Mouse (Mus musculus): ENCODE data around the gene Sbk3. TPM values are rescaled to one million over a fixed set of nuclear protein-coding genes. Genes with fewer than 3 reads are reported as not detected.

The Sbk3 gene
- polyA plus RNA-seq, 1 experiment = not detected

DNA sequence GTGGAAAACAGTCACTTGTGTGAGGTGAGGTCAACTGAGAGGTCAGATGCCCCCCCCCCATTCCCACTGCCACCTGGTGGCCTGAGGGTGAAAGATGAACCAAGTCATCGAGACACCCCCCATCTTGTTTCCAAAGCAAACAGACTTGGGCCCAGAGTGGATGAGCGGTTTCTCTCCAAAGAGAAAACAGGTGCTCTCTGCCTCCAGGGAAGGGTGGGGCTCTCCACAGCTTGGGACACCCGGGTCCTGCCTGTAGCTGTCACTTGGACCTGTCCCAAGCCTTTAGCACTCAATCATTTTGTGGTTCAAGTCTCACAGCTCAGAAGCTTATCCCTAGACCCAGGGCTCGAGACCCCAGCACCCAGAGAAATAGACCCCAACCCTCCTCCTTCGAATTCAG is 7.4 kb downstream of the Sbk3 start:
- TF ChIP-seq POLR2A (IDR thresholded peaks at IDR 0.05; ENCODE audit: low read depth, low read length) = no peak
- TF ChIP-seq CTCF (IDR thresholded peaks at IDR 0.05; ENCODE audit: borderline replicate concordance, insufficient read depth, low read length) = no peak
- peaks cover 2% of the 10 kb centered on the region for H3K4me1 ChIP-seq (ENCODE audit: control insufficient read depth, insufficient read depth, low read length)
- no peak overlapping the region for H3K4me3 ChIP-seq (ENCODE audit: insufficient read depth, low read length)
- no peak overlapping the region for H3K27ac ChIP-seq (ENCODE audit: insufficient read depth, low read length)

DNA sequence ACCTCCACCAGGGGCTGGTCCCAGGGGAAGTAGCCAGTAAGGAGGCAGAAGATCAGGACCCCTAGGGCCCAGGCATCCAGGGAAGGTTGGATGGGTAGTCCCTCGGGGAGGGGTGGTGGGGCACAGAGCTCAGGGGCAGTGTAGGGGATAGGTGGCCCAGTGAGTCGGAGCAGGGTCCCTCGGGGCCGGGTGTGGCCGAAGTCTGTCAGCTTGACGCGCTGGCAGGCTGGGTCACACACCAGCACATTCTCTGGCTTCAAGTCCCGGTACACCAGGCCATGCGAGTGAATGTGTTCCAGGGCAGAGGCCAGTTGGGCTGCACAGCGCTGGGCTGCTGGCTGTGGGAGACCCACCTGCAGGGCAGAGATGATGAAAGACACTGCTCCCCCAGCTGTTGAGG is 13.6 kb downstream of the Sbk3 start:
- peaks cover 2% of the 10 kb centered on the region for H3K4me1 ChIP-seq (ENCODE audit: control insufficient read depth, insufficient read depth, low read length)
- TF ChIP-seq CTCF (IDR thresholded peaks at IDR 0.05; ENCODE audit: borderline replicate concordance, insufficient read depth, low read length) (no peak), POLR2A (IDR thresholded peaks at IDR 0.05; ENCODE audit: low read depth, low read length) (no peak)
- H3K27ac ChIP-seq (ENCODE audit: insufficient read depth, low read length) = no peak overlapping the region
- H3K4me3 ChIP-seq (ENCODE audit: insufficient read depth, low read length) = no peak overlapping the region

DNA sequence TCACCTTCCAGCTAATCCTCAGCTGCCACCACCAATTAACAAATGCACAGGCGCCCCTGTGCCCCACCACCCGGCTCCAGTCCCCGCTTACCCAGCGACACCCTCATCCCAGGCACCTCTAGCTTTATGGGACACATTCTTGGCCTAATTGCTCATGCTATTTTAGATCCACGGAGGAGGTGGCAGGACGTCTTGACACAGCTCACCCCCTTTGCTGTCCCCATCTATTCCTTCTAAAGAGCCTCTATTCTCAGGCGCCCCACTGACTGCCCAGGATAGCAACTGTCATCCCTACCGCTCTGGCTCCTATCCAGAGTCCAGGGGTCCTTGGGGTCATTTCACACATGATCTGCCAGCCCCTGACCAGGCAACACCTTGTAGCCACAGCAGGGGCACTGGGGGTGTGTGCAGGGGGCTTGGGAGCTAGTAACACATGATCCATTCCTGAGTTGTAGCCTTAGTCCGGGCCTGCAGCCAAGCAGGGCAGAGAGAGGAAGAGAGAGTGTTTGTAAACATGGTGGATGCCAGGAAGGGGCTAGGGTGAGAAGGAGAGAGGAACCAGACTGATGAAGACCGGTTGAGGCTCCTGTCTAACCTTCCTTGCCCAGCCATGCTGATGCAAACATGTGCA is 17.0 kb downstream of the Sbk3 start:
- TF ChIP-seq CTCF (IDR thresholded peaks at IDR 0.05; ENCODE audit: borderline replicate concordance, insufficient read depth, low read length) (no peak), POLR2A (IDR thresholded peaks at IDR 0.05; ENCODE audit: low read depth, low read length) (no peak)
- H3K27ac ChIP-seq (ENCODE audit: insufficient read depth, low read length) = no peak overlapping the region
- H3K4me1 ChIP-seq (ENCODE audit: control insufficient read depth, insufficient read depth, low read length) = no peaks in the 10 kb centered on the region
- H3K4me3 ChIP-seq (ENCODE audit: insufficient read depth, low read length) = no peak overlapping the region

DNA sequence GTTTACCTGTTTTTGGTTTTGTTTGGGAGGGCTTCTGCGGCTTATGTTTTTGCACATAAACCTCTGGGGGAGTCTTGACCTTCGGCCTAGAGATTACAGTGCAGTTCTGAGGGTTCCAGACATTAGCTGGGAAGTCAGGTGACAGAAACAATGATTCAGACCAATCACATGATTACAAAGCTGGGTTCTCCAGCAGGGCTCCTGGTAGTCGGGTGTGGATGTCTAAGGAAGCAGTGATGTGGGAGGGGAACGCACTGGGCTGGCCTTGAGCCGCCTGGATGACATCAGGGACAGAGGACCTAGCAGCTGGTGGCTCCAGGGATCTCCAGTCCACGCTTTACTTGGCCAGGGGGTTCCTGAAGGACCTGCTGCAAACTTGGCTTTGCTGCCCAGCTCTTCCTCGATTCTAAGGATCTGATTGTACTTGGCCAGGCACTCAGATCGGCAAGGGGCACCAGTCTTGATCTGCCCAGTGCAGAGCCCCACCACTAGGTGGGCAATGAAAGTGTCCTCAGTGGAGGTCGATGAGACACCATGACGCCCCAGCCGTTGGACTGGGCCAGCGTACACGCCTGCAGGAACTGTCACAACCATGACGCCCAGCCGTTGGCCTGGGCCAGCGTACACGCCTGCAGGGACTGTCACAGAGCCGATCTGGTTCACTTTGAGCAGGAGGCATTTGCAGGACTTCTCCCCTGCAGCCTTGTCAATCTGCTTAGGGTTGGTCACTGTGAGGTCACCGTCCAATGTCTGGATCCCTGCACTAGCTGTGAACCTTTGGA is 20.2 kb downstream of the Sbk3 start:
- H3K27ac ChIP-seq (ENCODE audit: insufficient read depth, low read length) = no peak overlapping the region
- peaks cover 5% of the 10 kb centered on the region; the same call in 1 of the 2 replicates for H3K4me1 ChIP-seq (ENCODE audit: control insufficient read depth, insufficient read depth, low read length)
- no peak overlapping the region for H3K4me3 ChIP-seq (ENCODE audit: insufficient read depth, low read length)
- TF ChIP-seq POLR2A (IDR thresholded peaks at IDR 0.05; ENCODE audit: low read depth, low read length) = no peak

DNA sequence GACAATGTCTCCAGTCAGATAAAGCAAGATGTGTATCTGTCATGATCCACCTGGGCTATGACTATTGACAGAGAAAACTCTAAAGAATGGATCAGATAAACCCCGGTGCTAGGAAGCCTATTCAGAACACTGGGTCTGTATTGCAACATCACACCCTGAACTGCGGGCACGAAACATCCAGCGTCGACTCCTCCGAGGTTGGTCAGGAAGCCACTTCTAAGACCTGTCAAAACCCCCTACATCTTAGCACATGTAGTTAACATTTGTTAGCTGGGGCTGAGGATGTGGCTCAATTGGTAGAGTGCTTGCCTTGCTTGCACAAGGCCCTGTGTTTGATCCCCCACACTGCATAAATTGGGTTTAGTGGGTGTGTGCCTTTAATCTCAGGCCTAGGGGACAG is 22.6 kb downstream of the Sbk3 start:
- Histone ChIP-seq H3K27ac (ENCODE audit: insufficient read depth, low read length) (no peak overlapping the region), H3K4me1 (ENCODE audit: control insufficient read depth, insufficient read depth, low read length) (peaks cover 5% of the 10 kb centered on the region; the same call in 1 of the 2 replicates), H3K4me3 (ENCODE audit: insufficient read depth, low read length) (no peak overlapping the region)
- TF ChIP-seq POLR2A (IDR thresholded peaks at IDR 0.05; ENCODE audit: low read depth, low read length) = no peak
- TF ChIP-seq CTCF (IDR thresholded peaks at IDR 0.05; ENCODE audit: borderline replicate concordance, insufficient read depth, low read length) = no peak

- Histone ChIP-seq H3K27ac (ENCODE audit: insufficient read depth, low read length) (no peak overlapping the region), H3K4me3 (ENCODE audit: insufficient read depth, low read length) (no peak overlapping the region), H3K4me1 (ENCODE audit: control insufficient read depth, insufficient read depth, low read length) (peaks cover 5% of the 10 kb centered on the region; the same call in 1 of the 2 replicates)
- TF ChIP-seq CTCF (IDR thresholded peaks at IDR 0.05; ENCODE audit: borderline replicate concordance, insufficient read depth, low read length) = no peak
- no peak for TF ChIP-seq POLR2A (IDR thresholded peaks at IDR 0.05; ENCODE audit: low read depth, low read length)
These were observed 23.1 kb downstream of the Sbk3 start for GRCm38 (mm10) chr7:4947855-4948254.

- TF ChIP-seq CTCF (IDR thresholded peaks at IDR 0.05; ENCODE audit: borderline replicate concordance, insufficient read depth, low read length) (peak; percentile 81), POLR2A (IDR thresholded peaks at IDR 0.05; ENCODE audit: low read depth, low read length) (no peak)
- H3K4me3 ChIP-seq (ENCODE audit: insufficient read depth, low read length) = no peak overlapping the region
- H3K27ac ChIP-seq (ENCODE audit: insufficient read depth, low read length) = no peak overlapping the region
These were observed 27.6 kb downstream of the Sbk3 start for GRCm38 (mm10) chr7:4943223-4943815.

GRCm38 (mm10) chr7:4942673-4943072 is 28.3 kb downstream of the Sbk3 start:
- no peak overlapping the region for H3K4me3 ChIP-seq (ENCODE audit: insufficient read depth, low read length)
- H3K4me1 ChIP-seq (ENCODE audit: control insufficient read depth, insufficient read depth, low read length) = 0 out of 2 replicates have a peak, but pooled peaks cover 1% of the 10 kb centered on the region
- no peak for TF ChIP-seq CTCF (IDR thresholded peaks at IDR 0.05; ENCODE audit: borderline replicate concordance, insufficient read depth, low read length)
- TF ChIP-seq POLR2A (IDR thresholded peaks at IDR 0.05; ENCODE audit: low read depth, low read length) = no peak
- H3K27ac ChIP-seq (ENCODE audit: insufficient read depth, low read length) = no peak overlapping the region

More at GRCm38 (mm10) chr7:4943223-4943815, 27.6 kb downstream of the Sbk3 start:
- peaks cover 5% of the 10 kb centered on the region; the same call in 1 of the 2 replicates for H3K4me1 ChIP-seq (ENCODE audit: control insufficient read depth, insufficient read depth, low read length)

DNA sequence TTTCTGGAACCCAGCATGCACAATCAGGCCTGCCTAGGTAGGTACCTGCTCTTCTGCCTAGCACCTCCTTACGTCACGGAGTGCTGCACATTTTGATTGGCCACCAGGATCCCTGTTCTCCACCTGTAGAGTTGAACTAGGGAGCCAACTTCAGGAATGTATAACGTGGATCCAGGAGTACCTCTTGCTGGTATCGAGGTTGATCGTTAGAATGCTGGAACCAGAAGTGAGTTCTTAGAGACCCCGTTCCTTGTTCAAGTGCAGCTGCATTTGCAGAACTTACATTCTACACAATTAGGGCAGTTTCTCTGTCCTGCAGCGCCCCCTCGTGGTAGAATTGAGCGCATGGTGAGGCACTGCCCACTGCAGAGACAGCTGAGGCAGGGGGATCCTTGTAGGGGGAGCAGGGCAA is 30.9 kb downstream of the Sbk3 start:
- TF ChIP-seq POLR2A (IDR thresholded peaks at IDR 0.05; ENCODE audit: low read depth, low read length) (no peak), CTCF (IDR thresholded peaks at IDR 0.05; ENCODE audit: borderline replicate concordance, insufficient read depth, low read length) (peak; percentile 85)
- Histone ChIP-seq H3K4me3 (ENCODE audit: insufficient read depth, low read length) (no peak overlapping the region), H3K27ac (ENCODE audit: insufficient read depth, low read length) (no peak overlapping the region), H3K4me1 (ENCODE audit: control insufficient read depth, insufficient read depth, low read length) (no peaks in the 10 kb centered on the region)

- H3K4me1 ChIP-seq (ENCODE audit: control insufficient read depth, insufficient read depth, low read length) = no peaks in the 10 kb centered on the region
- TF ChIP-seq CTCF (IDR thresholded peaks at IDR 0.05; ENCODE audit: borderline replicate concordance, insufficient read depth, low read length) (peak; percentile 82), POLR2A (IDR thresholded peaks at IDR 0.05; ENCODE audit: low read depth, low read length) (no peak)
- no peak overlapping the region for H3K27ac ChIP-seq (ENCODE audit: insufficient read depth, low read length)
- H3K4me3 ChIP-seq (ENCODE audit: insufficient read depth, low read length) = no peak overlapping the region
These were observed 32.5 kb downstream of the Sbk3 start for GRCm38 (mm10) chr7:4938456-4938855.
